Mouse (Mus musculus) C2C12 (cell line): Measurements from ENCODE around the gene Atf1. TPM values are rescaled to one million over a fixed set of nuclear protein-coding genes. Genes with fewer than 3 reads are reported as not detected.

Source experiments
- H3K27me3 ChIP-seq: one replicate; pipeline ENCODE4 v1.6.1; 2011; ENCODE audit not compliant: control insufficient read depth, insufficient read depth, insufficient read length
- H3K36me3 ChIP-seq: one replicate; pipeline ENCODE4 v1.6.1; 2011; ENCODE audit not compliant: control insufficient read depth, insufficient read depth
- H3K4me3 ChIP-seq: one replicate; pipeline ENCODE4 v1.5.1; 2011; ENCODE audit warnings: mild to moderate bottlenecking, control low read depth; ENCODE audit not compliant: poor library complexity, insufficient read depth, severe bottlenecking
- H3K79me2 ChIP-seq: one replicate; pipeline ENCODE4 v1.6.1; 2011; ENCODE audit not compliant: control insufficient read depth, insufficient read depth
- H3K79me3 ChIP-seq: one replicate; pipeline ENCODE4 v1.6.1; 2011; ENCODE audit warnings: low read depth, control low read depth
- H3ac ChIP-seq: one replicate; pipeline ENCODE3; 2011; ENCODE audit warnings: low read depth; ENCODE audit not compliant: control insufficient read depth, insufficient read length
- CEBPB ChIP-seq: IDR thresholded peaks from one replicate; pipeline ENCODE4 v1.6.1; 2011; ENCODE audit warnings: low read depth, mild to moderate bottlenecking, control low read depth, moderate library complexity
- CTCF ChIP-seq: IDR thresholded peaks from one replicate; pipeline ENCODE4 v1.5.1; 2011; ENCODE audit not compliant: control insufficient read depth, insufficient read depth, insufficient read length
- FOSL1 ChIP-seq: IDR thresholded peaks from one replicate; pipeline ENCODE4 v1.8.0; 2011; ENCODE audit warnings: mild to moderate bottlenecking, low read length; ENCODE audit not compliant: poor library complexity, insufficient read depth, severe bottlenecking
- MAX ChIP-seq: IDR thresholded peaks from one replicate; pipeline ENCODE4 v1.6.1; 2011; ENCODE audit warnings: mild to moderate bottlenecking, control low read depth
- MYOD1 ChIP-seq: IDR thresholded peaks from one replicate; pipeline ENCODE4 v1.6.1; 2011; ENCODE audit warnings: low read depth; ENCODE audit not compliant: control insufficient read depth, insufficient read length
- MYOG ChIP-seq: IDR thresholded peaks from one replicate; pipeline ENCODE4 v1.6.1; 2011; ENCODE audit not compliant: control insufficient read depth, insufficient read length; ENCODE audit errors: extremely low read depth
- USF1 ChIP-seq: IDR thresholded peaks from one replicate; pipeline ENCODE4 v1.6.1; 2011; ENCODE audit warnings: low read depth, mild to moderate bottlenecking, control low read depth, moderate library complexity
- long read RNA-seq, 2 experiments: library from polyadenylated mRNA; unstranded; transcript quantifications; one replicate each; pipeline ENCODE4 v2.0.0; 2019 to 2020
- polyA plus RNA-seq: library from polyadenylated mRNA; unstranded; fragments of >200 nt; fragmentation: generic; extraction: Trizol; gene quantifications from one replicate; pipeline ENCODE4 v1.2.1, GENCODE M21; 2012; ENCODE audit warnings: missing spikeins

Atf1 gene
- 29.6 TPM for polyA plus RNA-seq
- long read RNA-seq, experiment 1, transcript Atf1-201 (7 exons, 2,365 nt) = major isoform, 20 of 29 reads
- long read RNA-seq, experiment 1, partial matches to known transcripts = 3 of 29 reads
- long read RNA-seq, experiment 1, other reads (novel, unspliced or antisense) = 6 of 29 reads
- long read RNA-seq, experiment 2, transcript Atf1-201 (7 exons, 2,365 nt) = major isoform, 276 of 337 reads
- long read RNA-seq, experiment 2, partial matches to known transcripts = 6 of 337 reads
- long read RNA-seq, experiment 2, other reads (novel, unspliced or antisense) = 55 of 337 reads

- no peak for TF ChIP-seq MYOD1
- TF ChIP-seq MAX = peak; percentile 24
- no peak for TF ChIP-seq MYOG
- TF ChIP-seq CEBPB = no peak
- peak; percentile 87 for TF ChIP-seq USF1
- TF ChIP-seq FOSL1 = no peak
- TF ChIP-seq CTCF = peak; percentile 34
- H3K4me3 ChIP-seq = peak within 1 kb of the TSS; percentile 94
- peaks cover 42% of the 10 kb centered on the region for H3K79me3 ChIP-seq
- peaks cover 6% of the 10 kb centered on the region for H3K36me3 ChIP-seq
- peaks cover 62% of the 10 kb centered on the region for H3K79me2 ChIP-seq
- H3K27me3 ChIP-seq = no peaks in the 10 kb centered on the region
- peak within 1 kb of the TSS; percentile 94 for H3ac ChIP-seq
Measured at GRCm38 (mm10) chr15:100227663-100228534, at the start of gene Atf1. TSS of gene Atf1 (plus strand) at chr15:100227819.

- no peaks in the 10 kb centered on the region for H3K79me3 ChIP-seq
- peaks cover 44% of the 10 kb centered on the region for H3K36me3 ChIP-seq
- TF ChIP-seq CEBPB (no peak), MAX (no peak), FOSL1 (no peak), USF1 (no peak), MYOD1 (no peak), MYOG (no peak), CTCF (no peak)
Measured at GRCm38 (mm10) chr15:100178487-100178886, 49.1 kb upstream of the Atf1 start.

GRCm38 (mm10) chr15:100179685-100180084 is 47.9 kb upstream of the Atf1 start:
- Histone ChIP-seq H3K79me2 (no peaks in the 10 kb centered on the region), H3K4me3 (no peak overlapping the region), H3K36me3 (peaks cover 33% of the 10 kb centered on the region), H3K27me3 (no peaks in the 10 kb centered on the region), H3K79me3 (no peaks in the 10 kb centered on the region), H3ac (no peak overlapping the region)
- TF ChIP-seq FOSL1 (no peak), CTCF (no peak), MAX (no peak), USF1 (no peak), CEBPB (no peak), MYOD1 (no peak), MYOG (no peak)

More at GRCm38 (mm10) chr15:100178487-100178886, 49.1 kb upstream of the Atf1 start:
- H3ac ChIP-seq = no peak overlapping the region
- H3K4me3 ChIP-seq = no peak overlapping the region
- H3K79me2 ChIP-seq = no peaks in the 10 kb centered on the region
- no peaks in the 10 kb centered on the region for H3K27me3 ChIP-seq

- TF ChIP-seq CTCF (no peak), FOSL1 (no peak), CEBPB (no peak), MYOG (no peak), USF1 (no peak), MAX (no peak), MYOD1 (no peak)
- Histone ChIP-seq H3K4me3 (no peak overlapping the region), H3ac (no peak overlapping the region), H3K79me2 (no peaks in the 10 kb centered on the region), H3K27me3 (no peaks in the 10 kb centered on the region), H3K36me3 (peaks cover 29% of the 10 kb centered on the region), H3K79me3 (no peaks in the 10 kb centered on the region)
Measured at GRCm38 (mm10) chr15:100180221-100180620, 47.4 kb upstream of the Atf1 start.

- Histone ChIP-seq H3K36me3 (peaks cover 33% of the 10 kb centered on the region), H3K4me3 (no peak overlapping the region), H3K27me3 (no peaks in the 10 kb centered on the region), H3ac (no peak overlapping the region), H3K79me2 (no peaks in the 10 kb centered on the region), H3K79me3 (no peaks in the 10 kb centered on the region)
- TF ChIP-seq USF1 (no peak), FOSL1 (no peak), MYOD1 (no peak), MYOG (no peak), CTCF (no peak), MAX (no peak), CEBPB (no peak)
Measured at GRCm38 (mm10) chr15:100181841-100182240, 45.8 kb upstream of the Atf1 start.
